Mouse (Mus musculus): ENCODE results near the gene Clpb.

The Clpb gene

DNA sequence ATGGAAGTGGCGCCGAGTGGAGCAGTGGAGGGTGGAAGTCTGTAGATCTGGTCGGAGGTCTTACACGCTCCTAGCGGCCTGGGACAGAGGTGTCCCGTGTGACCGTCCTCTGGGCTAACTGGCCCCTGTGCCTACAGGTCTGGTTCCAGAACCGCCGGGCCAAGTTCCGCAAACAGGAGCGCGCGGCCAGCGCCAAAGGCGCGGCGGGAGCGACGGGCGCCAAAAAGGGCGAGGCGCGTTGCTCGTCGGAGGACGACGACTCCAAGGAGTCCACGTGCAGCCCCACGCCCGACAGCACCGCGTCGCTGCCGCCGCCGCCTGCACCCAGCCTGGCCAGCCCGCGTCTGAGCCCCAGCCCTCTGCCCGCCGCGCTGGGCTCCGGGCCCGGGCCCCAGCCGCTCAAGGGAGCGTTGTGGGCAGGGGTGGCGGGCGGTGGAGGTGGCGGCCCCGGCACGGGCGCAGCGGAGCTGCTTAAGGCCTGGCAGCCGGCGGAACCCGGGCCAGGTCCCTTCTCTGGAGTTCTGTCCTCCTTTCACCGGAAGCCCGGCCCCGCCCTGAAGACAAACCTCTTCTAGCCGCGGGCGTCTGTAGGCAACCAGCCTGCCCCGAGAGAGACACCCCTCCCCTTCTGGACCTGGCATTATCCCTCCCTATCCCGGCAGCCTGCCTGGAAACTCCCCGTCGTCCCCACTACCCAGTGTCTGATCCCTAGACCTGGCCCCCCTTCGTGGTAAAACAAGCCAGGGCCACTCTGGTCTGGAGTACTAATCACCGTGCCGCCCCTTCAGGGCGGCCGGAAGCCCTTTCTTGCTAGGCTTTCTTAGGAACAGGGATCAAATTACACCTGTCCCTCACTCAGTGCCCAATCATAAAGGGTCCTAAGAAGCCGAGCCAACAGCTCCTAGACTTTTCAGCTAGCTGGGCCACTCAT, 158.4 kb downstream of the Clpb start:
- peak; percentile 60 for DNase-seq

DNA sequence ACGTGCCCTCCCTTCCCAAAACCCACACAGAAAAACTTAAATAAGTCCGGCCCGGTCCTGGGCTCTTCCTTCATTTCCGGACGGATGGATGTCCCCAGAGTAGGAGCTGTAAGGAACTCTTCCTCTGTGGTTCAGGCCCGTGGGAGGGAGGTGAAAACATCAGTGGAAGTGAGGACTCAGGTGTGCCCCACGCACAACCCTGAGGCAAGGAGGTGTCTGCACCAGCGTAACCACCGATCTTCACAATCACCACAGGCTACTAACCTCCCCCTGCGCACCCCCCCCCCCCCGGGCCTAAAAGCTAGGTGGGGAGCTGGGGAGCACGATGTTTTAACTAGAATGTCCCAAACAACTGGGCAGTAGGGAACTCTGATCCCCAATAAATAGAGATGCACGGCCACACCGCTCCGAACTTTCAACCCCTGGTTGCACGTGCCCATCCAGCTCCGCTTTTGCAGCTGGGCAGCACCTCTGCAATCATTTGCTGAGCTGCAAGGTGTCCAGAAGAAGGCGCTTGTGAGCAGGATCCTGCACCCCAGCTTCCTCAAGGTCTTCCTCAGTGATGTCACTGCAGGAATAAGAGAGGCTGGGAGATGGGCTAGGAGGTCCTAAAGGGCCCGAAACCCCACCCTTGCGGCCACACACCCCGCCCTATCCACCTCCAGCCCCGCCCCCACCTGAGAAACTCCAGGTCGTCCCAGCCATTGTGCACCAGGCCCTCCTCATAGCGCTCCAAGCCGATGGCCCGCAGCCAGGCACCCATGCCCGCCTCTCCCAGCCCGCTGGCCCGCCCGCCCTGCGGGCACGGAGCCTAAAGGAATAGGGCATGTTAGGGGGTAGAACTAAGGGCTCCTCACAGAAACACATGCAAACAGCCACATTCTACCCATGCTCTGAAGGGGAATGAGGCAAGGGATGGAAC, 159.7 kb downstream of the Clpb start:
- DNase-seq, result peak; percentile 64

DNA sequence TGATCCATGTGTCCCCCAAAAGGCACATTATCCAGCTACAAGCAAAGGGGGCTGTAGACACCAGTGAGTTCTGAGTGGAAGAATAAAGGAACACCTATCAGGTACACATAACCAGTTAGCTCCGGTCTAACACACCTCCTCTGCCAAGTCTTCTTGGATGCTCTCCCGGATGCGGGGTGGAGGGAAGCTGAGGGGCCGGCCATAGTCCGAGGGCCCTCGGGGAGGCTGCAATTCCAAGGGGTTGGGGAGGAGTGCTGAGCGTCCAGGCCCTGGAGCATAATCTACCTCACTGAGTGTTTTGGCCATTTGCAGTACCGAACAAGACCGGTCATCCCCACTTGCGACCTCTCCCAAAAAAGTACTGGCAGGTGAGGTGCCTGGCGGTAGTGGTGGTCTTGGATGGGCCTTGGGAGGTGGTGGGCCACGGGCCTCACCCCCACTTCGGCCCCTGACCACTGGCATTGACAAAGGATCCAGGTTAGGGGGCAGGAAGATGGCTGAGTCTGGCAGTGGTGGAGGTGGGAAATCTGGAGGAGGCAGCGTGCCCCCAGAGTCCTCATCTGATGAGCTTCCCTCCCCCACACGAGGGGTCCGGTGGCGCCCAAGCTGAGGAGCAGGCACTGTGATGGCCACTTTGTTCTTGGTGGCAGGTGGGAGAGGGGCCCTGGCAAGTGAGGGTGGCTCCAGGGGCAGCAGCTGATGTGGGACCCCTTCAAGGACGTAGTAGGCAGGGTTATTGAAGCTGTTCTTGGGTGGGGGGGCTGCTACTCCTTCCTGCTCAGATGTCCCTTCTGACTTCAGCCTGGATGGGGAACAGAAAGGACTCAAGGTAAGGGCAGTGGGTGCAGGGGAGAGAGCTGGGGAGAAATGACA, 160.6 kb downstream of the Clpb start:
- DNase-seq, result peak; percentile 61

DNA sequence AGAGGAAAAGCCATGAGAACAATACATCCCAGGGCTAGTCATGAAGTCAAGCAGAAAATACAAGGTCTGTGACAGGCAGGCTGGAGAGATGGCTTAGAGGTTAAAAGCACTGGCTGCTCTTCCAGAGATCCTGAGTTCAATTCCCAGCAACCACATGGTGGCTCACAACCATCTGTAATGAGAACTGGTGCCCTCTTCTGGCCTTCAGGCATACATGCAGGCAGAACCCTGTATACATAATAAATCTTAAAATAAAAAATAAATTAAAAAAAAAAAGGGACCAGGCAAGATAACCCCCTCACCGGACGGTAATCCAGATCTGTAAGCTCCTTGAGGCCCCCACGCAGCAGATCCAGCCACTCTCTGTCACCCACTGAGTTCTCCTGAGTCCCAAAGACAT, 166.9 kb downstream of the Clpb start:
- DNase-seq, result no peak

DNA sequence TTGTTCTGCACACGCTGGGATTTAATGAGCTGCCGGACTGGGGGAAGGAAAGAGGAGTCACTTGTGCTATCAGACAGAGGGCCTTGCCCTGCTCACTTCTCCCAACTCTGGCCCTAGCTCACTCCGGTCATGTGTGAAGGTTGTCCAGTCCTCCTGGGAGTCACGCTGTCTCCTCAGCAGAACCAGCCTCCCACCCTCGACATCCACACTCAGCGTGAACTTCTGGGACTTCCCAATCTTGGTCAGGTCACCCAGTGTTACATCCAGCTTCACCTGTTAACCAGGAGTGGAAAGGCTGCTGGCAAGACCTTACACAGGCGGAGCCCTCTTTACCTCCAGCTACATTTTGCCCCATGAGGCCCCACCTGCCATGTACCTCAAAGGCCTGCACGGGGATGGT, 168.0 kb downstream of the Clpb start:
- DNase-seq, result no peak

DNA sequence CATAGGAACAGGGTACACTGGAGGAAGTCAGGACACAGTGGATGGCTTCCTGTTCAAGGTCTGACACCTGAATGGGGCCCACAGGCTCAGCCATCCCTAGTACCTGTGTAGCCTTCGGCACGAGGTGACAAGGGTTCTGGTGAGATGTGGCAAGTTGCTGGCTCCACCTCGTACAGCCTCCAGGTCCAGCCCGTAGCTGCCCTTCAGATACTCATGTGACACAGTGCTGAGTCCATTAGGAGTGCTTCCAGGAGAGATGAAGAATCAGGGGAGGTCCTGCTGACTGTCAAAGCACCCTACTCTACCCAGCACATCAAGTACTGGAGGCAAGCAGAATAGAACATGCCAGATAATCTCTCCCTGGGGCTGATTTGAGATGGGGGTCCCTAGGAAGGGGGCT, 168.9 kb downstream of the Clpb start:
- DNase-seq, result no peak

DNA sequence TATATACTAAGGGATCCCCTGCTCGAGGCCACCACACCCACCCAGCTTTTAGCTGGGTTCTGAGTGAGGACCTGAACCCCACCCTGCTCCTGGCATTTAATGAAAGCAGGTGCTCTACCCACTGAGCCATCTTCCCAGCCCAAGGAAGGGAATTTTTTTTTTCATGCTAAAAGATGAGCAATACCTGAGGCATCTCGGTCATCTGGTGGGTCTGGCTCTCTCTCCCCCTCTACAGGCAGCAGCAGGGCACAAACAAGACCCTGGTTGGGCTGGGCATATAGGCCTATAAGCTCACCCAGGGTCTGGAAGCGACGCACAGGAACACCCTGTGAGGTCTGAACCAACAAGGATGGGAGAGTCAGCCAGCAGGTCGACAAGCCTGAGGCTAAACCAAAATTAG, 169.9 kb downstream of the Clpb start:
- no peak for DNase-seq

DNA sequence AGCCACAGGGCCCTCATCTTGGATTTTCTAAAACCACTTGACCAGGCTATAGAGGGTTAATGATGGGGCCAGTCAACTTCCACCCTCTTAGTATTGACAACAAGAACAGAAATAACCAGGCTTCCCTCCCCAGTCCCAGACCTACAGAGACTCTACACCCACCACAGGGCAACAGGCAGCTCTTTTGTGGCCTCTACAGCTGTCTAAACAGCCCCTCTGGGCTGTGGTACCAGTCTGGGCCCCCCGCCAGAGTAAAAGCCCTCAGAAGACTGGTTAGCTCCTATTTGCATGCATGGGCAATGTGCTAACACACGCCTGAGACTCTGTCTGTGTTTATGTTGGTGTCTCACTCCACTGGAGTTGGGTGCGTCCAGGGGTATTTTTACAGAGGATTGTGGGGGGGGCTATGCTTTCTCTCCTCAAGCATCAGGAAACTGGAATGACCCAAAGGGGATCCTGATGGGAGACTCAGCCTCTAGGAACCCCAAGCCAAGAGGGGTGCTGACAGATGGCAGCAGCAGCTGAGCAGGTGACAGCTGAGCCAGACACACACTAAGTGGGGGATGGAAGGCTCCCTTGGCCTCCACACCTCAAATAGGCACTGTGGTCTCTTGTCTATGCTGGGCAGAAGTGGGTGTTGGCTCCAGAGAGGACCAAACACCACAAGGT, 170.6 kb downstream of the Clpb start:
- no peak for DNase-seq

DNA sequence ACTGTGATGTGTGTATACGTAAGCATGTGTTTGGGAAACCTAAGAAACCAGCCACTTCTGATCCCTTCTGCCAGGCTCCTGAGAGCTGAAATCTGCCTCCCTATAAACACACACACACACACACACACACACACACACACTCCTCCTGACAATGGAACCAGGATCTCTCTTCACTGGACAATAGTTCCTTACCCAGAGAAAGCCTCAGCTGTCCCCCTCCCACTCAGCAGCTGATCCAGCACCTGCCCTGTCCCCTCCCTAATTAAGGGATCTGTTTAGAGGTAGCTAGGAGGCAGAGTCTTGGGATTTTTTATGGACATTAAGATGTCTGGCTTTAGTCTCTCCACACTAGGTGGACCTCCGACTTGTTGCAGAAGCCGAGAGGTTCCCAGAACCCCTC, 171.5 kb downstream of the Clpb start:
- DNase-seq, result no peak

DNA sequence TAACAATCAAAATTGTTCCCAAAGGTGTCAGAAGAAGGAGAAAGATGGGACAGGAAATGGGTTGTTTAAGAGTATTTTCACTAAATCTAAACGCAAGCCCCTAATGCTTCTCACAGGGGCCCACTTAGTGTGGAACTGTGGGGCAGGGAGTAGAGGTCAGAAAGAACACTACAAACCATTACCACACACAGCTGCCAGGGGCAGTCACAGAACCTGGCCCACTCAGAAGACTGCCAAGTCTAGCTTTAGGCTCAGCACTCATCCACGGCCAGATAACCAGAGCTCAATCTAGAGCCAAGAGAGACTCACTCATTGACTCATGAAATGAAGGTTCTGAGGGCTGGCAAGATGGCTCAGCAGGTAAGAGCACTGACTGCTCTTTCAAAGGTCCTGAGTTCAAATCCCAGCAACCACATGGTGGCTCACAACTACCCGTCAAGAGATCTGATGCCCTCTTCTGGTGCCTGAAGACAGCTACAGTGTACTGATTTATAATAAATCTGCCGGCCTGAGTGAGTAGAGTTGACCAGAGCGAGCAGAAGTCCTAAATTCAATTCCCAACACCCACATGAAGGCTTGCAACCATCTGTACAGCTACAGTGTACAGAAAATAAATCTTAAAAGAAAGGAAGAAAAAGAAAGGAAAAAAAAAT, 172.2 kb downstream of the Clpb start:
- DNase-seq, result no peak

DNA sequence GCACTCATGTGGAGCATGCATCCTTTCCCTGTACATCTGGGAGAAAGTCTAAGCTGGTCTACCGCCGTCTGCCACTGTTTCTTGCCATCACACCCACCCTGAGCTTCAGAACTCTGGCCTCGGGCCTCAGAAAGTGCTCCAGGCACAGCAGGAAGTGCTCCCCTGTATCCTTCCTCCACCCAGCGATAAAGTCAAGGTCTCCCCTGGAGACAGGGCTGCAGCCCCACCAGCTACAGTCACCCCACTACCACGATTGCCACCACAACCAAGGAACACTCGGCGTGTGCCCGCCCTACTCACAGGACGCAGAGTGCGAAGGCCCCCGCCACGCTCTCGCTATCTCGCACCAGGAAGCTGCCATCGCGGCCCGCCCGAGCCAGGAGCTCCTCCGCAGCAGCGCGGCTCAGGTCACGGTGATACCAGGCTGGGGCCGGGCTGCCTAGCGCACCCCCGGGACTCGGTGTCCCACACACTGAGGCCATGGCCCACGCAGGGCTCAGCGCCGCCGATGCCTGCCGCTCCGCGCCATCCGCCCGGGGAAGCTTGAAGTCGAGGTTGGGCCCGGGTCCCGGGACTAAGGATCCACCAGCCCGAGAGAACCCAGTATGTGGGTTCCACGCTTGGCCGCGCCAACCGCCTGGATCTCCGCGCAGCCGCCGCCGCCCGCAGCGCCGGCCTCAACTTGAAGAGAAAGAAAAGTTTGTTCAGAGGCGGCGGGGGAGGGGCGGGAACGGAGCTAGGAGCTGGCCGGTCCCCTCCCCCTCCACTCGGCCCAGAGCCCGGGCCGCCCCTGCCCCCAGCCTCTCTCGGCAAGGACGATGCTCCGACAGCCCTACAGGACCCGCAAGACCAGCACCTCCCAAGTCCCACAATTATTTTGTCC, 173.1 kb downstream of the Clpb start:
- DNase-seq, result peak; percentile 86

DNA sequence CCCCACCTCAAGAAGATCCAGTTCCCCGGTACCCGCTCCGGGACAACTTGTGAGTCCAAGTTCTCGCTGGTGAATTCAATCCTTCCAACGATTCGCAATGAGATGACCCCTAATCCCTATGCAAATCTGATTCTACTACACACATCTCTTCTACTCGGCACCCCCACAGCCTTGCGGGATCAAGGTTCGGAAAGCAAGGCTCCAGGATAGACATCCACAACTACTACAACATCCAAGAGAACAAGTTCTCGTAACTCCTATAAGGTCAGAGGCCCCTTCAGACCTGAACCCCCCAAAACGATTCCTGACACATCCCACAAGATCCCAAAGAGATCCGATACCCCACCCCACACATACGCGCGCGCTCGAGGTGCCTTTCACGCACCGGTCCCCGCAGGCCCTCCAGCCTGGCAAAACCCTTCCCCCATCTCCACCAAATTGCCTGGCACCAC, 173.7 kb downstream of the Clpb start:
- peak; percentile 46 for DNase-seq

DNA sequence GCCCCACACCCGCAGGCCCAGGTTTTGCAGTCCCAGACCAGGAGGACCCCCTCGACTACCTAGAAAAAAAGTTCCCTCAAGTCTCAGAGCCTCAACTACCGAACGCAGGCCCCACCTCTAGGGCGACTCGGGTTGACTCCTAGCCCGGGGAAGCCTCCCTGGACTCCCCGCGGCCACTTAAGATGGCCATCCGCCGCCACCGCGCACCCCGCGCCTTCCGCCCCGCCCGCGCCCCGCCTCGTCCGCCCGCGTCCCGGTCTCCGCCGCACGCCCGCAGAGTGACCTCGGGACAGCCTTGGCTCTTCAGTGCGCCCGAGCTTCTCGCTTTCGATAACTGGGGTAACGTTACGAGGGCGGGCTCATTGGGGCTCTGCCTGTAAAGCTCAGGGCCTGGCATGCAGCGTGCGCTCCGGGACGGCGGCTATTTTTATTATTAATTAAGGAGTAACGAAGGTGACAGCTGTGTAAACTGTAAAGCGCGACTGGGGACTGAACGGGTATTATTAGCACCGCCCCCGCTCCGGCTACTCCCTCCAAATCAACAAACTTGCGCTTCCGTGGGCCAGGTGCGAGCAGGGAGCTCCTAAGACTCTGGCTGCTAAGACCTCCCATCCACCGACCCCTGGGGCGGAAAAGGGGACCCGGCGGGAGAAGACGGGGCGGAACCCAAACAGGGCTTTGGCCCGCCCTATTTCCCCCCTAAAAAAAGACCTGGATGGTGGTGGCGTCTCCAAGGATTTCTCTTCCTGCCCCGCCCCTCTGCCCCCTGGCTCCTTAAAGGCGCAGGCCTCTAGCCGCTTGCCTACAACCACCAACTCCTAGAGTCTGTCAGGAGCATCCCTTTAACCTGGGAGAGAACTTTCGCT, 174.4 kb downstream of the Clpb start, which contains the start of gene Inppl1:
Gene Inppl1, minus strand, starts transcription at position 624 of the 866 bp plus-strand sequence.
- DNase-seq, result peak; percentile 96

DNA sequence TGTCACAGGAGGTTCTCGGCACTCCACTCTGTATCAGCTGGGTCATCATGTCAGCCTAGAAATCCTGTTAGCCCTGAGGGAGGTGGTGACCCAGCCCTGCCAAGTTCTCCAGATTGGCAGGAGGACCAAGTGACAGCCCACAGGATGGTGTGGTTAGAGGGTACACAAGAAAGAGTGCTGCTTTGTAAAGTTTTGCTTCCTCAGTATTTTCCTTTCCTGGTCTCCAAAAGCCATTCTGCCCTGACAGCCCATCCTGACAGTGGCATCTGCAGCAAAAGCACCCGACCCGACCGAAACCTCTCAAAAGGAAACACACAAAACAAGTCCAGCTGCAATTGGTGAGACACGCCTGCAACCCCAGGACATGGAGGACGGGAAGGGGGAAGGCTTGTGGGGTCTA, 180.8 kb downstream of the Clpb start:
- no peak for DNase-seq
